Mouse (Mus musculus) ES-Bruce4 (cell line): ENCODE data around the gene Slco2a1.

Experiments used
- CTCF ChIP-seq: IDR thresholded peaks from one replicate; pipeline ENCODE4 v1.8.1; 2011; ENCODE audit warnings: low read depth, low read length
- EP300 ChIP-seq: IDR thresholded peaks from 2 replicates; pipeline ENCODE4 v1.6.1; 2011; ENCODE audit warnings: low read depth, low read length; ENCODE audit not compliant: insufficient read depth

- TF ChIP-seq EP300 (peak; percentile 100), CTCF (no peak)
Observed at GRCm38 (mm10) chr9:102961356-102962092, 27.0 kb upstream of the Slco2a1 start.
